Mouse (Mus musculus) heart, postnatal 0 days (tissue): ENCODE measurements around the gene Ercc6. TPM values are rescaled to one million over a fixed set of nuclear protein-coding genes. Genes with fewer than 3 reads are reported as not detected.

Experiments
- ATAC-seq: fragments of 200-750 bp; cut with Nextera tagmentation; 2 replicates; pipeline ENCODE4 v1.8.0; 2017; ENCODE audit warnings: low read depth, moderate number of reproducible peaks, moderate library complexity; ENCODE audit not compliant: insufficient read depth
- DNase-seq: peaks from one replicate; pipeline ENCODE4 v3.0.0-alpha.2; 2016; ENCODE audit warnings: low spot score
- H3K27ac ChIP-seq: fragments of 300-500 bp; sonication (generic); 2 replicates; pipeline ENCODE4 v1.5.1; 2014; ENCODE audit warnings: low read depth, mild to moderate bottlenecking
- H3K27me3 ChIP-seq: fragments of 300-500 bp; sonication (generic); 2 replicates; pipeline ENCODE4 v1.6.1; 2014; ENCODE audit warnings: low read length, mixed read lengths; ENCODE audit not compliant: control insufficient read depth, insufficient read depth
- H3K36me3 ChIP-seq: fragments of 300-500 bp; sonication (generic); replicated peaks from 2 replicates; pipeline ENCODE4 v1.6.1; 2014; ENCODE audit warnings: low read length, mixed read lengths; ENCODE audit not compliant: control insufficient read depth, insufficient read depth
- H3K4me1 ChIP-seq: fragments of 300-500 bp; sonication (generic); 2 replicates; pipeline ENCODE4 v1.6.1; 2014; ENCODE audit warnings: antibody characterized with exemption; ENCODE audit not compliant: control insufficient read depth, insufficient read depth
- H3K4me2 ChIP-seq: fragments of 300-500 bp; sonication (generic); 2 replicates; pipeline ENCODE4 v1.6.1; 2014; ENCODE audit warnings: low read depth, mild to moderate bottlenecking, low read length, moderate library complexity
- H3K4me3 ChIP-seq: fragments of 300-500 bp; sonication (generic); 2 replicates; pipeline ENCODE4 v1.5.1; 2014; ENCODE audit warnings: low read depth, low read length
- H3K9ac ChIP-seq: fragments of 300-500 bp; sonication (generic); replicated peaks from 2 replicates; pipeline ENCODE4 v1.6.1; 2014; ENCODE audit warnings: low read depth, low read length, mixed read lengths
- H3K9me3 ChIP-seq: fragments of 300-500 bp; sonication (generic); replicated peaks from 2 replicates; pipeline ENCODE4 v1.6.1; 2016; ENCODE audit warnings: low read length; ENCODE audit not compliant: control insufficient read depth
- CTCF ChIP-seq: IDR thresholded peaks from 2 replicates; pipeline ENCODE4 v1.5.1; 2016; ENCODE audit warnings: antibody characterized with exemption, control low read depth, low read depth
- EP300 ChIP-seq: IDR thresholded peaks from 2 replicates; pipeline ENCODE4 v1.6.1; 2016; ENCODE audit warnings: antibody characterized with exemption, low read depth
- WGBS: fragments of 180-500 bp; shearing (Covaris S2); extraction: QIAGEN DNeasy Blood & Tissue Kit; methylation state at CpG from one replicate; pipeline ENCODE4 v1.1.7; 2014; 5-methylcytosine and 5-hydroxymethylcytosine counted together
- polyA plus RNA-seq: library from polyadenylated mRNA; unstranded; fragments of >200 nt; fragmentation: Nextera tagmentation; extraction: Ambion mirVana; gene quantifications from 2 replicates; pipeline ENCODE4 v1.2.1, GENCODE M21; 2015
- total RNA-seq: library from RNA; depleted of rRNA; stranded (reverse); fragments of >200 nt; gene quantifications from 2 replicates; pipeline ENCODE4 v1.2.3, GENCODE M21; 2014; ENCODE audit warnings: low replicate concordance

Gene Ercc6
- total and polyA plus RNA-seq, 2 experiments from 2014 or later: 5.2 to 5.5 TPM

DNA sequence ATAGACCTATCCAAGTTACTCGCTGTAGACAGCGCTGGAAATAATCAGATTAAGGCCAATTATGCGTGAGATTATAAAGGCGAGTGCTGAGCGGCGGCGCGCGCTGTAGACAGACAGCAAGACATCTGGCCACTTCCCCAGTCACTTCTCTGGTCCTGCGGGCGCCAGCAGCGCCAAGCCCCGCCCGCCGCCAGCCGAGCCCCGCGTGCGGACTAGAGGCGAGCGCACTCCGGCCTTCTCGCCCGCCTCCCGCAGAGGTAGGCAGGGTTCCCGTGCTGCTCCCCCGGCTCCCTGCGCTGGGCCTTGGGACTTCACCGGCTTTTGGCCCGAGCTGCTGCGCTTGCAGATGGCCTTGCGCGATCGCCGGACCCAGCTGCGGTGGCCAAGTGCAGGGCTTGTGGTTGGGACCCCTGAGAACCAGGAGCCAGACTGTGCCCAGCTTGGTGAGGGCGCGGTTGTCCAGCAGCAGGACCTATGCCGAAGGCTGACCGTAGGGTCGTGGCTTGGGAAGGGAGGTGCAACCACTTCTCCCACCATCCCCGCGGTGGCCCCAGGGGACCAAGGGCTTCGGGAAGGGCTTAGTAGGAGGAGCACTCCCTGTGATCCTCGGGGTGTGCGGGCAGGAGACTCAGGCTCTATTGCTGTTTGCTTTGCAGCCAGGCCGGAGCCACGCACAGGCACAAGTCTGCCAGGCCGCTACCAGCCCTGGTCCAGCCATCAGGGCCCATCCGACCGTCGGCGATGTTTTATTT is 86.1 kb downstream of the Ercc6 start, which contains the start of gene Prrxl1:
Prrxl1 (plus strand) TSS at position 118 of the 752 bp plus-strand sequence.
- peaks cover 91% of the 10 kb centered on the region for H3K27me3 ChIP-seq
- no peak within 1 kb of the TSS for H3K9ac ChIP-seq
- peak within 1 kb of the TSS; percentile 44 for H3K4me2 ChIP-seq
- H3K9me3 ChIP-seq: no peaks in the 10 kb centered on the region
- no peak for DNase-seq
- no peak within 1 kb of the TSS for H3K27ac ChIP-seq
- H3K4me3 ChIP-seq: peak within 1 kb of the TSS; percentile 29
- H3K36me3 ChIP-seq: no peaks in the 10 kb centered on the region
- 1% methylated on average over 53 of the region's 53 CpGs for WGBS
- ATAC-seq: no peak
- no peaks in the 10 kb centered on the region for H3K4me1 ChIP-seq
- TF ChIP-seq EP300 (no peak), CTCF (no peak)

DNA sequence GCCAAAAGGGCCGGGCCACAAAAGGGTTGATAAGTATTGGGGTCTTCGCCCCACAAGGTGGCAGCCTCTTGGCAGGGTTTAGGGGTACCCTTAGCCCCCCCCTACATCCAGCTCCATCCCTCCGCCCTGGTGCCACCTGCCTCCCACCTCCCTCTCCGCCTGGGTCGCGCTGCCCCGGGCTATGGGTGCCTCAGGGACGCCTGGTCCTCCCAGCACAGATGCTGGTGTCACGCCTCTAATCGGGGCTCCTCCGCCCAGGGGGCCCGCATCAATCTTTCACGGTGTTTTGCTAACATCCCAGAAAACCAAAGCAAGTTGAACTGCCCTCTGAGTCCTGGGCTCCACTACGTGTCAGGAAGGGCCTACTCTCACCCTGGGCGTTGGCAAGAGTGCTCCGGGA is 86.8 kb downstream of the Ercc6 start:
- DNase-seq (no peak), ATAC-seq (no peak)
- Histone ChIP-seq H3K9me3 (no peaks in the 10 kb centered on the region), H3K4me1 (no peaks in the 10 kb centered on the region), H3K4me3 (peak overlapping the region; percentile 29; the same call in 1 of the 2 replicates), H3K36me3 (no peaks in the 10 kb centered on the region), H3K9ac (no peak overlapping the region), H3K27ac (no peak overlapping the region), H3K4me2 (no peak overlapping the region), H3K27me3 (peaks cover 84% of the 10 kb centered on the region)
- 6% methylated on average over 16 of the region's 16 CpGs for WGBS
- no peak for TF ChIP-seq EP300
- TF ChIP-seq CTCF: no peak

DNA sequence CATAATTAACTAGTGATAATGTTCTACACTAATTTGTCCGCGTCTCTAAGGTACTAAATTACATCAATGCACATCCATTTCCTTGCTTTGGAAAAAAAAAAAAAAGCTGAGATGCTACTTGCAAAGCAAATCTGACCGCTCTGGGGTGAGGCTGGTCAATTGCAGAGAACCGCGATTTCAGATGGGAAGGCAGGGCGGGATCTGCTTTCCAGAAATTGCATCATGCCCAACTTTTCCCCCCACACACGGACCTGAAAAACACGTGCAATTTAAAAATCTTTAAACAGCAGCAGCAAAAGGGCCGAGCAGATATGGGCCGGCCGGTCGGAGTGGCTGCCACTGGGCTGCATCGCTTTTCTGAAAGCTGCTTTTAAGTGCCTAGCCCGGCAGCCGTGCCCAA is 92.2 kb downstream of the Ercc6 start:
- Histone ChIP-seq H3K4me3 (no peak overlapping the region), H3K9me3 (no peaks in the 10 kb centered on the region), H3K36me3 (no peaks in the 10 kb centered on the region), H3K9ac (no peak overlapping the region), H3K27ac (no peak overlapping the region), H3K4me2 (no peak overlapping the region), H3K27me3 (peaks cover 49% of the 10 kb centered on the region), H3K4me1 (no peaks in the 10 kb centered on the region)
- ATAC-seq: no peak
- no peak for DNase-seq
- WGBS: 56% methylated on average over 15 of the region's 15 CpGs
- TF ChIP-seq EP300 (no peak), CTCF (no peak)

DNA sequence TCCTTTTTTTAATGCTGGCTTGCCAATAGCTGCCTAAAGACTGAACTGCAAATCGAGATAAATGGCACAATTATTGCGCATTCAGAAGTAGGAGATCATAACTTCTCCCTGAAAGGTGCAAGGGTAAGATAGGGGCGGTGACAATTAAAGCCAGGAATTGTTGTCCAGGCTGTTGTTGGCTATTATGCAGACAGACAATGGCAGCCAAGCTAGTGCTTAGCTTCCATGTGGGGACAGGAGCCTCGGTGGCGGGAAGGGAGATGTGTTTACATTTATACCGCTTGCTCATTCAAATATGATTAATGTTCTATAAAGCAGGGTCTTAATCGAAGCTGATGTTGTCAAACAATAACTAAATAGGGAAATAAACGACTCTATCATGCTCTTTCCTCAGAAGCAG is 93.0 kb downstream of the Ercc6 start:
- Histone ChIP-seq H3K27ac (no peak overlapping the region), H3K36me3 (no peaks in the 10 kb centered on the region), H3K4me1 (no peaks in the 10 kb centered on the region), H3K4me2 (no peak overlapping the region), H3K9ac (no peak overlapping the region), H3K27me3 (peaks cover 41% of the 10 kb centered on the region), H3K9me3 (no peaks in the 10 kb centered on the region), H3K4me3 (no peak overlapping the region)
- DNase-seq (no peak), ATAC-seq (no peak)
- TF ChIP-seq EP300: no peak
- TF ChIP-seq CTCF: no peak
- WGBS: 66% methylated on average over 8 of the region's 8 CpGs

DNA sequence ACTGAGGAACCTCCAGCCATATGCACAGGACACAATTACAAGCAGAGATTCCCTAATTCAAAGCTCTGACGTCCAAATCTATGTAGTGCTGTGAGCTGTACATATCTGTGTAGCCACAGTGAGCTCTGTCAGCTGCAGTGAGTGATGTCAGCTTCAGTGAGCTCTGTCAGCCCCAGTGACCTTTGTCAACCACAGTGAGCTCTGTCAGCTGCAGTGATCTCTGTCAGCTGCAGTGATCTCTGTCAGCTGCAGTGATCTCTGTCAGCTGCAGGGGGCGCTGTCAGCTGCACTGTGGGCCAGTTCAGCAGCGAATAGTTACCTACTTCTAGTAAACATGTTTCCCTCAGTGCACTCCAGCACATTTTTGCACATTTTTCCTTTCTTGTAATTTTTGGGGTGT is 96.1 kb downstream of the Ercc6 start:
- DNase-seq: peak; percentile 10
- no peak overlapping the region for H3K4me2 ChIP-seq
- H3K9ac ChIP-seq: no peak overlapping the region
- ATAC-seq: peak; percentile 27; the same call in 1 of the 2 replicates
- H3K27me3 ChIP-seq: peaks cover 19% of the 10 kb centered on the region; the same call in 1 of the 2 replicates
- TF ChIP-seq EP300: no peak
- peak; percentile 60 for TF ChIP-seq CTCF
- WGBS: 20% methylated on average over 3 of the region's 3 CpGs
- no peak overlapping the region for H3K4me3 ChIP-seq
- no peaks in the 10 kb centered on the region for H3K9me3 ChIP-seq
- H3K27ac ChIP-seq: no peak overlapping the region
- no peaks in the 10 kb centered on the region for H3K36me3 ChIP-seq
- no peaks in the 10 kb centered on the region for H3K4me1 ChIP-seq

DNA sequence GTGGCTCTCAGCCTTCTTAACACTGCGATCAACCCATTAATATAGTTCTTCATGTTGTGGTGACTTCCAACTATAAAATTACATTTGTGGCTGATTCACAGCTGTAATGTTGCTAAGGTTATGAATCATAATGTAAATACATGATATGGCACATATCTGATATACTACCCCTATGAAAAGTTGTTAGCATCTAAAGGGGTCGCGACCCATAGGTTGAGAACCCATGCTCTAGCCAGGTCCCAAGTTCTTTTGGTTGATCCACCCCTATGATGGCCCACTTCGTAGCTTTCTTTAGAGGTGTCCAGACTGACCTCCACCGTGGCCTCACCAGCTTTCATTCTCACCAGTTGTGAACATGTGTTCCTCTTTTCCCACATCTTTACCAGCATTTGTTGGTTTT is 103.9 kb downstream of the Ercc6 start:
- Histone ChIP-seq H3K9ac (no peak overlapping the region), H3K27ac (no peak overlapping the region), H3K4me3 (no peak overlapping the region), H3K36me3 (no peaks in the 10 kb centered on the region), H3K4me2 (no peak overlapping the region), H3K4me1 (no peaks in the 10 kb centered on the region), H3K27me3 (no peaks in the 10 kb centered on the region), H3K9me3 (no peaks in the 10 kb centered on the region)
- DNase-seq (no peak), ATAC-seq (no peak)
- 77% methylated on average over 5 of the region's 5 CpGs for WGBS
- no peak for TF ChIP-seq EP300
- TF ChIP-seq CTCF: no peak
